Mouse (Mus musculus) limb, embryonic 15.5 days (tissue): Measurements from ENCODE around the gene Tmem108. TPM values are rescaled to one million over a fixed set of nuclear protein-coding genes. Genes with fewer than 3 reads are reported as not detected.

ENCODE experiments used
- ATAC-seq: fragments of 200-750 bp; cut with Nextera tagmentation; 2 replicates; pipeline ENCODE4 v1.8.0; 2017; ENCODE audit warnings: low read depth, moderate TSS enrichment; ENCODE audit not compliant: insufficient number of reproducible peaks, low FRiP score, low TSS enrichment
- H3K27ac ChIP-seq: fragments of 300-500 bp; sonication (generic); 2 replicates; pipeline ENCODE4 v1.5.1; 2015; ENCODE audit warnings: moderate library complexity, mild to moderate bottlenecking, inconsistent platforms
- H3K27me3 ChIP-seq: fragments of 300-500 bp; sonication (generic); 2 replicates; pipeline ENCODE4 v1.6.1; 2015; ENCODE audit warnings: inconsistent platforms
- H3K36me3 ChIP-seq: fragments of 300-500 bp; sonication (generic); 2 replicates; pipeline ENCODE4 v1.6.1; 2015; ENCODE audit warnings: inconsistent platforms
- H3K4me1 ChIP-seq: fragments of 300-500 bp; sonication (generic); 2 replicates; pipeline ENCODE4 v1.6.1; 2015; ENCODE audit warnings: inconsistent platforms
- H3K4me2 ChIP-seq: fragments of 300-500 bp; sonication (generic); 2 replicates; pipeline ENCODE4 v1.6.1; 2015; ENCODE audit warnings: mild to moderate bottlenecking, inconsistent platforms
- H3K4me3 ChIP-seq: fragments of 300-500 bp; sonication (generic); 2 replicates; pipeline ENCODE4 v1.5.1; 2015; ENCODE audit warnings: mild to moderate bottlenecking, inconsistent platforms
- H3K9ac ChIP-seq: fragments of 300-500 bp; sonication (generic); 2 replicates; pipeline ENCODE4 v1.6.1; 2015; ENCODE audit warnings: inconsistent platforms
- H3K9me3 ChIP-seq: fragments of 300-500 bp; sonication (generic); 2 replicates; pipeline ENCODE4 v1.6.1; 2016; ENCODE audit warnings: inconsistent platforms
- WGBS: fragments of 180-500 bp; shearing (Covaris S2); methylation state at CpG from one replicate; pipeline ENCODE4 v1.1.7; 2015; 5-methylcytosine and 5-hydroxymethylcytosine counted together
- polyA plus RNA-seq: library from polyadenylated mRNA; unstranded; fragments of >200 nt; fragmentation: Nextera tagmentation; extraction: Ambion mirVana; gene quantifications from 2 replicates; pipeline ENCODE4 v1.2.1, GENCODE M21; 2015

Gene Tmem108
- polyA plus RNA-seq, 1 experiment from 2014 or later, result 6.4 TPM

DNA sequence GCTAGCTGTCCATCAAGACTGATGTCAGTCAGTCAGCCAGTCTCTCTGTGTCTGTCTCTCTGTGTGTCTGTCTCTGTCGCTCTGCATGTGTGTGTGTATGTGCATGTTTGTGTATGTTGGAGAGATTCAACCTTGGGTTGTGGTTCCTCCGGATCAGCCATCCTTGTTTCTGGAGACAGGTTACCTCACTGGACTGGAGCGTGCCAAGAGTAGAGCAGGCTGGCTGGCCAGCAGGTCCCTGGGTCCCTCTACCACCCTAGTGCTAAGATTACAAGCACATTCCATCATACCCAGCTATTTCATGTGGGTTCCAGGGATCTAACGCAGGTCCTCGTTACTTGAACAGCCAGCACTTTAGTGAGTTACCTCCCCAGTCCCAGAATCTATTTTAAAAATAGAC is 138.6 kb downstream of the Tmem108 start:
- Histone ChIP-seq H3K27ac (no peak overlapping the region), H3K9me3 (no peaks in the 10 kb centered on the region), H3K36me3 (no peaks in the 10 kb centered on the region), H3K27me3 (no peaks in the 10 kb centered on the region), H3K9ac (no peak overlapping the region), H3K4me2 (no peak overlapping the region), H3K4me3 (no peak overlapping the region), H3K4me1 (peaks cover 10% of the 10 kb centered on the region)
- ATAC-seq, result no peak
- WGBS, result 61% methylated on average over 5 of the region's 5 CpGs

DNA sequence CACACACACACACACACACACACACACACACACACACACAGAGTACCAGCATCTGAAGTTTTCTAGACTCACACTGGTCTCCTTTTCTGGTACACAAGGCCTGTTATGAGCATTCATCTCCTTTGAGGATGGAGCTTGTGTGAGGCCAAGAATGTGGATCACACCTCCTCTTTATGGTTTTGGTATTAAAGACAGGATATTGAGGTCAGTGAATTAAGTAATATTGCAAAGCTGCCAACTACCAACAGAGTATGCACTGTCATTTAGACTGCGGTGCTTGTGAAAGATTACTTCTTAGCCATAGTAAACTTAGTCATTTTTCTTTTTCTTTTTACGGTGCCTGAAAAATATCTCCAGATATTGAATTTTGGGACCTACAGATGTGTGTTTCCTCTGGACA is 139.8 kb downstream of the Tmem108 start:
- H3K27me3 ChIP-seq, result no peaks in the 10 kb centered on the region
- 64% methylated on average over 2 of the region's 2 CpGs for WGBS
- no peak overlapping the region for H3K9ac ChIP-seq
- no peak overlapping the region for H3K27ac ChIP-seq
- H3K36me3 ChIP-seq, result no peaks in the 10 kb centered on the region
- H3K4me2 ChIP-seq, result no peak overlapping the region
- no peaks in the 10 kb centered on the region for H3K9me3 ChIP-seq
- peaks cover 10% of the 10 kb centered on the region for H3K4me1 ChIP-seq
- H3K4me3 ChIP-seq, result no peak overlapping the region
- no peak for ATAC-seq

- ATAC-seq, result no peak
- WGBS, result 85% methylated on average over 8 of the region's 8 CpGs
- H3K27ac ChIP-seq, result no peak overlapping the region
- H3K9ac ChIP-seq, result no peak overlapping the region
- no peak overlapping the region for H3K4me3 ChIP-seq
- no peaks in the 10 kb centered on the region for H3K9me3 ChIP-seq
- no peaks in the 10 kb centered on the region for H3K27me3 ChIP-seq
- peaks cover 10% of the 10 kb centered on the region for H3K4me1 ChIP-seq
- no peaks in the 10 kb centered on the region for H3K36me3 ChIP-seq
- no peak overlapping the region for H3K4me2 ChIP-seq
These were observed 141.0 kb downstream of the Tmem108 start for GRCm38 (mm10) chr9:103620517-103621212.

DNA sequence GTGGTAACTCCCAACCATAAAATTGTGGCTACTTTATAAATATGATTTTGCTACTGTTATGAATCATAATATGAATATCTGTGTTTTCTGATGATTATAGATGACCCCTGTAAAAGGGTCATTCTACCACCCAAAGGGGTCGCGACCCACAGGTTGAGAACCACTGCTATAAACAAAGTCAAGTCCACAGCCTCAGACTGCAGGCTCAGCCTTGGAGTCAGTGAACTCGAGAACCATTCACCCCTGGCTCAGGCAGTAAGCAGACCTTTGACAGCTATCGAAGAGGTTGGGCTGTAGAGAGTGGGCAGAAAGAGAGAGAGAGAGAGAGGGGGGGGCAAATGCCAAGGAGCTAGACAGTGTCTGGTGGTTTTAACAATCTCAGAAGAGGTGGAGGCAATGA is 147.4 kb downstream of the Tmem108 start:
- ATAC-seq, result no peak
- H3K9ac ChIP-seq, result no peak overlapping the region
- no peaks in the 10 kb centered on the region for H3K36me3 ChIP-seq
- no peaks in the 10 kb centered on the region for H3K27me3 ChIP-seq
- no peaks in the 10 kb centered on the region for H3K4me1 ChIP-seq
- H3K4me2 ChIP-seq, result no peak overlapping the region
- H3K27ac ChIP-seq, result no peak overlapping the region
- no peaks in the 10 kb centered on the region for H3K9me3 ChIP-seq
- WGBS, result 83% methylated on average over 4 of the region's 4 CpGs
- no peak overlapping the region for H3K4me3 ChIP-seq

GRCm38 (mm10) chr9:103608161-103609058 is 153.2 kb downstream of the Tmem108 start:
- Histone ChIP-seq H3K27ac (no peak overlapping the region), H3K36me3 (no peaks in the 10 kb centered on the region), H3K27me3 (no peaks in the 10 kb centered on the region), H3K4me1 (no peaks in the 10 kb centered on the region), H3K9me3 (no peaks in the 10 kb centered on the region), H3K4me3 (no peak overlapping the region), H3K4me2 (no peak overlapping the region), H3K9ac (no peak overlapping the region)
- 70% methylated on average over 13 of the region's 13 CpGs for WGBS
- ATAC-seq, result no peak

GRCm38 (mm10) chr9:103606056-103606455 is 155.6 kb downstream of the Tmem108 start:
- H3K4me2 ChIP-seq, result no peak overlapping the region
- H3K4me1 ChIP-seq, result no peaks in the 10 kb centered on the region

DNA sequence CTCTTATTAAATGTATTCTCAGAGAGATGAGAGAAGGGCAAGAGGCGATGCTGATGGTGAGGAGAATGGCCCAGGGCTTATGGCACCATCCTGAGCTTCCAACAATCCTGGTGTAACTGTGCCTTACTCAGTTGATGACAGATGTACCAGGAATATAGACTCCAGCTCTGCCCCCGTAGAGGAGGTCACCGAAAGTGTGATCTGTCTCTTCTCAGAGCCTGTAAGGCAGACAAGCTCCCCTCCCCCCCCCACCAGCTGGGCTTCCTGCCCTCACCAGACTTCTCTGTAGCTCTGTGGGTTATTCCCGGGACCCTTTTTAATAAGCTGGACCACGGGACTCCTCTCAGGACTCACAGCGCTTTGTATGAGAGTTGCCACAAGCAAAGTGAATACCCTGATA is 157.8 kb downstream of the Tmem108 start:
- H3K27ac ChIP-seq, result no peak overlapping the region
- H3K4me3 ChIP-seq, result no peak overlapping the region
- 55% methylated on average over 6 of the region's 6 CpGs for WGBS
- H3K4me2 ChIP-seq, result no peak overlapping the region
- no peaks in the 10 kb centered on the region for H3K36me3 ChIP-seq
- no peak for ATAC-seq
- H3K9me3 ChIP-seq, result no peaks in the 10 kb centered on the region
- no peaks in the 10 kb centered on the region for H3K4me1 ChIP-seq
- no peaks in the 10 kb centered on the region for H3K27me3 ChIP-seq
- no peak overlapping the region for H3K9ac ChIP-seq

More at GRCm38 (mm10) chr9:103606056-103606455, 155.6 kb downstream of the Tmem108 start:
- 78% methylated on average over 1 of the region's 1 CpGs for WGBS
- Histone ChIP-seq H3K4me3 (no peak overlapping the region), H3K27ac (no peak overlapping the region), H3K36me3 (no peaks in the 10 kb centered on the region), H3K27me3 (no peaks in the 10 kb centered on the region), H3K9me3 (no peaks in the 10 kb centered on the region), H3K9ac (no peak overlapping the region)
- no peak for ATAC-seq

DNA sequence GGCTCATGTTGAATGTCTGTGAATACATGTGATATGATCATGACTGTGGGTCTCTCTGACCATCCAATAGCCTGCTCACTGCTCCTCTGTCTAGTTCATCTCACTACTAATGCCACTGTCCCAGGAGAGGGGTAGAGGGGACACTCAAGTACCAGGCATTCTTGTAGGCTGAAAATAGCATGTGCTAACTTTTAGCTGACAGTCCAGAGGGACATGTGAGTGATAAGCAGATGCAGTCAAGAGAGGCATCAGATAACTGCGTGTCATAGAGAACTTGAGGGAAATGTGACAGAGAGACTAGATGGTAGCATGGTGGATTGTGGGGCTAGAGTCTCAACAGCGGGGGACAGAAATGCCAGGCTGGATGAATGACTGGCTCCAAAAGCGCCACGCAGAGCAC is 159.8 kb downstream of the Tmem108 start:
- no peak for ATAC-seq

DNA sequence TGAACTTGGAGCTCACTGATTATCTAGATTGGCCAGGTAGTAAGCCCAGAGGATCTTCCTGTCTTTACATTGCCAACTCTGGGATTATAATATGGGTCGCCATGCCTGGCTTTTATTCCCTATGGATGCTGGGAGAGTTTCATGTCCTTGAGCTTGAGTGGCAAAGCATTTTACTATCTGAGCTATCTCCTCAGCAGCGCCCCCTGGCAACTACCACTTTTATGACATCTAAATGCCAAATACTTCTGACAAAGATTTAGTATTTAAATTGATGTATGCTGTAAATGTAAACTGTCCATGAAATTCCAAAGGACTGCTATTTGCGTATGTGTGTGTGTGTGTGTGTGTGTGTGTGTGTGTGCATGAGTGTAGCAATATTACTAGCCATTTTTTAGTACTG is 160.8 kb downstream of the Tmem108 start:
- H3K9ac ChIP-seq, result no peak overlapping the region
- no peaks in the 10 kb centered on the region for H3K36me3 ChIP-seq
- H3K4me2 ChIP-seq, result no peak overlapping the region
- no peak for ATAC-seq
- H3K27ac ChIP-seq, result no peak overlapping the region
- 59% methylated on average over 3 of the region's 3 CpGs for WGBS
- H3K27me3 ChIP-seq, result no peaks in the 10 kb centered on the region
- no peaks in the 10 kb centered on the region for H3K4me1 ChIP-seq
- H3K9me3 ChIP-seq, result no peaks in the 10 kb centered on the region
- no peak overlapping the region for H3K4me3 ChIP-seq

More for the DNA sequence above, 159.8 kb downstream of the Tmem108 start:
- Histone ChIP-seq H3K9ac (no peak overlapping the region), H3K36me3 (no peaks in the 10 kb centered on the region), H3K4me3 (no peak overlapping the region), H3K27me3 (no peaks in the 10 kb centered on the region), H3K4me1 (no peaks in the 10 kb centered on the region), H3K9me3 (no peaks in the 10 kb centered on the region), H3K4me2 (no peak overlapping the region), H3K27ac (no peak overlapping the region)
- WGBS, result 75% methylated on average over 4 of the region's 4 CpGs

- no peaks in the 10 kb centered on the region for H3K27me3 ChIP-seq
- no peaks in the 10 kb centered on the region for H3K9me3 ChIP-seq
- no peaks in the 10 kb centered on the region for H3K36me3 ChIP-seq
- H3K9ac ChIP-seq, result no peak overlapping the region
- H3K4me1 ChIP-seq, result no peaks in the 10 kb centered on the region
- H3K27ac ChIP-seq, result no peak overlapping the region
- WGBS, result 76% methylated on average over 3 of the region's 3 CpGs
- no peak for ATAC-seq
- no peak overlapping the region for H3K4me3 ChIP-seq
- H3K4me2 ChIP-seq, result no peak overlapping the region
These were observed 161.7 kb downstream of the Tmem108 start for GRCm38 (mm10) chr9:103599908-103600307.

DNA sequence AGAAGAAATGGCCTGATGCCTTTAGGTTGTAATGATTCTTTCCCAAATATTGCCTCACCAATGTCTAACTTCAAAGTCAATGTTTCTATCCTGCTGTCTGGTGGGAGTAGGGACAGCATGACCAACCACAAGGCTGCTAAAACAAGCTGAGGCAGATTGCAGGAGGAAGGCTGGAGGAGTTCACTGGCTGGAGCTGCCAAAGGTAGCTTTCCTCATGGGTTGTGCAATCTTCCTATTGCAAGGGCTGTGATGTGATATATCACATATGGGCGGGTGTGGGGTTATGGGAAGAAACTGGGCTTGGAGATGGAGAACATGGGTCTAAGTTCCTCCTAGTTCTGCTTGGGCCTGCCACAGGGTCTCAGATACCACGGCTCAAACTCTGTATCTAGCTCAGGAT is 163.8 kb downstream of the Tmem108 start:
- Histone ChIP-seq H3K9ac (no peak overlapping the region), H3K4me2 (no peak overlapping the region), H3K27ac (no peak overlapping the region), H3K4me1 (no peaks in the 10 kb centered on the region), H3K4me3 (no peak overlapping the region), H3K27me3 (no peaks in the 10 kb centered on the region), H3K36me3 (no peaks in the 10 kb centered on the region), H3K9me3 (no peaks in the 10 kb centered on the region)
- no peak for ATAC-seq
- WGBS, result 82% methylated on average over 2 of the region's 2 CpGs

DNA sequence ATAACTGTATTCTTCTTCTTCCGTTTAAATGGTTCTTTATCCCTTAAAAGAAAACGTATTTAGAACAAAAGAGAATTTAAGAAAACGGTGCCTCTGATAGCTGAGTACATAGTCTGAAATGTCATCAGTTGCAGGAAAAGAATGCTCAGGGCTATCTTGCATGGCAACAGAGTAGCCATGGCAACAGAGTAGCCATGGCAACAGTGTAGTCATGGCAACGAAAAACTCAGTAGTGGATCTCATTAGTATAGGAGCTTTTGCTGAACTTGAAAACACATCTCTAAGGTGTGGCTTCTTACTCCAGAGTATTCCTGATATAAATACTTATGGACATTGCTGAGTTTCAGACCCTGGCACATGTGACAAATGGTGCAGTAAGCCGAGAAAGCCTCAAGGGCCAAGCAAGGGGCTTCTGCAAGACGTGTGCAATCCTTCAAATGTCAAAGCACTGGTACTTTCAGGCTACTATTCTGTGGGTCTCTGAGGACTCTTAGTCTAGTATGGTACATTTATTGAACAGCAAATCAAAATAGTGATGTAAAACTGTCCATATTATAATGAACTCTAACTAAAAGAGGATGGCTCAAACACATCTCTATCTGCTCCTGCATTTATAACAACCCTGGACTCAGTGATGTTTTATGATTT is 166.3 kb downstream of the Tmem108 start:
- Histone ChIP-seq H3K9me3 (no peaks in the 10 kb centered on the region), H3K4me2 (no peak overlapping the region), H3K27ac (no peak overlapping the region), H3K4me3 (no peak overlapping the region), H3K36me3 (no peaks in the 10 kb centered on the region), H3K9ac (no peak overlapping the region), H3K27me3 (no peaks in the 10 kb centered on the region), H3K4me1 (no peaks in the 10 kb centered on the region)
- 65% methylated on average over 6 of the region's 6 CpGs for WGBS
- no peak for ATAC-seq
